Mouse (Mus musculus): Measurements from ENCODE around the gene Tmem192. TPM values are rescaled to one million over a fixed set of nuclear protein-coding genes. Genes with fewer than 3 reads are reported as not detected.

The Tmem192 gene
- 10 to 100 TPM; 23.4 to 26.8 TPM for total RNA-seq (2023)

GRCm38 (mm10) chr8:64946820-64947697 lies at the start of gene Tmem192:
TSS of gene Tmem192 (plus strand) at chr8:64947185.

GRCm38 (mm10) chr8:64987731-64988130 lies 40.7 kb downstream of the Tmem192 start, which contains the start of gene Trim75:
TSS of gene Trim75 (minus strand) at chr8:64987831.

GRCm38 (mm10) chr8:65018423-65018822 lies 71.4 kb downstream of the Tmem192 start, which contains the start of the genes Trim61 and Trim60:
TSS of gene Trim61 (minus strand) at chr8:65018523.
TSS of gene Trim60 (minus strand) at chr8:65018584.

Other genes with a start within 250 kb of the Tmem192 start
- gene Msmo1, start 213.4 kb upstream of the Tmem192 start, total RNA-seq (2023): 10 to 100 TPM; 33.8 to 36.5 TPM
- 10 to 100 TPM; 38.7 to 61.9 TPM for gene Klhl2, start 97.2 kb upstream of the Tmem192 start, total RNA-seq (2023)
- gene Trim75, start 40.6 kb downstream of the Tmem192 start, total RNA-seq (2023): not detected
- gene Trim61, start 71.3 kb downstream of the Tmem192 start, total RNA-seq (2023): not detected
- gene Trim60, start 71.4 kb downstream of the Tmem192 start, total RNA-seq (2023): not detected
- gene Apela, start 90.2 kb downstream of the Tmem192 start, total RNA-seq (2023): not detected
- not detected for gene Gm10663, start 127.8 kb downstream of the Tmem192 start, total RNA-seq (2023)
- gene BC030870, start 182.4 kb downstream of the Tmem192 start, total RNA-seq (2023): not detected